Mouse (Mus musculus) neutrophil, adult 5-6 weeks (primary cell): Measurements from ENCODE around the gene Fitm2. TPM values are rescaled to one million over a fixed set of nuclear protein-coding genes. Genes with fewer than 3 reads are reported as not detected.
"Not testable (repeated sequence)": the region's sequence is repeated elsewhere in the genome, so short reads cannot be mapped to it uniquely, and the experiment has no call there.

Source experiments
- ATAC-seq: fragments of 151-379, 151-347 bp; 2 replicates; pipeline ENCODE4 v1.8.0; 2017; ENCODE audit warnings: mild to moderate bottlenecking, moderate TSS enrichment; ENCODE audit not compliant: insufficient number of reproducible peaks, poor library complexity, low FRiP score, severe bottlenecking; ENCODE audit errors: extremely low read depth
- total RNA-seq: library from RNA; stranded (forward); fragments of 200-1000 nt; gene quantifications from 2 replicates; pipeline ENCODE4 v1.2.3, GENCODE M21; 2017

Gene Fitm2
- total RNA-seq, 1 experiment from 2014 or later: 3.1 TPM

GRCm38 (mm10) chr2:163466771-163467170, 5.7 kb downstream of the Fitm2 start:
- no peak for ATAC-seq

- no peak for ATAC-seq
Measured at GRCm38 (mm10) chr2:163464562-163464961, 7.9 kb downstream of the Fitm2 start.

DNA sequence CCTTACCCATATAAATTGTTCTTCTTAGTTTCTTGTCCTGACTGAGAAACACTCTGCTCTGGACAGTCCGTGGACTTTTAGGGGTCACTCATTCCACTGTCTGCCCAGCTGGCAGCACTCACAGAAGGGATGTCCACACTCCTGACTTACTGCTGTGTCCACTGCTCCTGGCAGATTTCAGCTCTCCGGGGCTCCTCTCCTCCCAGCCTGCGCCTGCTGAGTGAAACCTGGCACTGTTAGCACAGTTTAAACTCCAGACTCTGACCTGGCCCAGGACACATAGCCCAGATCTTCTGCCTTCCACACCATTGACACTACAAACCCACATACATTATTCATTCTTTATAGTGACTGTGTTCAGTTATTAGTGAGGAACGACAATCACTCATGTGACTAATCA, 8.4 kb downstream of the Fitm2 start:
- ATAC-seq: no peak

- ATAC-seq: no peak
Measured at GRCm38 (mm10) chr2:163463251-163463769, 9.1 kb downstream of the Fitm2 start.

- ATAC-seq: no peak
Measured at GRCm38 (mm10) chr2:163462801-163463200, 9.6 kb downstream of the Fitm2 start.

DNA sequence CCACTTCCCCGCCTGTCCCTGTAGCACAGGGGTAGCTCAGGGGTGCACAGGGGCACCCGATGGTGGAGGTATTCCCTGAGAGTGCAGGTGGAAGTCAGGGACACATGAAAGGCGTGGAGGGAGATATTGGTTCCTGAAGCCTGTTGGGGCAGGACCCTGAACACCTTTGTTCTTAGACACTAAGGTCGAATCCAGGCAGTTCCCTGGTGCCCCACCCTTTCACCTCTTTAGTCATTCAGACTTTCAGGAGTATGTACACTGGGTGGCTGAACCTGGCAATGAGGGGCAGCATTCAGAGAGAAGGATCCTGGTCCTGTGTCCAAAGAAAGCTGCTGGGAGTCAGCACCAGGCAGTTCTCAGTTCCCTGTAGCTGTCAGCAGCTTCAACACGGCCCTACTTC, 10.0 kb downstream of the Fitm2 start:
- ATAC-seq: no peak

DNA sequence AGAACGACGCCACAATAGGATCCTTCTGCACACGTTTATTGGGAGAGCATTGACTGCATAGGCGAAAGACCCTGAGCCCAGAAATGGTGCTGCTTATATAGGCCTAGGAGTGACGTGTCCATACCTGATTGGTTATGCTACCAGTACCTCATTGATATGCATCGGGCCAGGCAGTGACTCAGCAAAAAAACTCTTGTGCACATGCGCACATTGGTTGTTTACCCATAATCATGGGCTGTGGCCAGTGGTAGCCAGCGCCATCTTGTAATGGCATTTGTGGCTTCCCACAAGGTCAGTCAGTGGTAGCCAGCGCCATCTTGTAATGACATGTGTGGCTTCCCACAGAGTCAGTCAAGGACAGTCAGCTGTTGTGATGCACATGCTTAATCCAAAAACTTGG, 11.1 kb downstream of the Fitm2 start:
- ATAC-seq: not testable (repeated sequence)

DNA sequence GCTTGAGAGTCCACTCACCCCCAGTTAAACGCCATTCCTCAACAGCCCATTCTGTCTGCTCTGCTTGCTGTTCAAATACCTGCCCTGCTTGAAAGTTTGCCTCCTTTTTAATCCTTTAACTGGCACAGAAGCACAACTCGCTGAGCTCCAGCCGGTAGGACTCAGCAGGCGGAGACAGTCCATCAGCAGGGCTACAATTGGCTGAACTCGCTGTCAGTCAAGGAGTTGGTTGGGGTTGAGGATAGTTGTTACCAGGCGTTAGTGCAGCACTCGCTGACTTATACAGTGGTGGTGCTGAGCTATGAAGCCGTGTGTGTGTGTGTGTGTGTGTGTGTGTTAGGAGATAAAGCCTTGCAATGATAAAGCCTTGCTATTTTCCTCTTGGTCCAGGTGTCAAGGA, 11.8 kb downstream of the Fitm2 start:
- no peak for ATAC-seq

- no peak for ATAC-seq
Measured at GRCm38 (mm10) chr2:163459380-163459779, 13.0 kb downstream of the Fitm2 start.

GRCm38 (mm10) chr2:163458539-163459265, 13.7 kb downstream of the Fitm2 start:
- no peak for ATAC-seq

GRCm38 (mm10) chr2:163453378-163453777, 19.1 kb downstream of the Fitm2 start:
- no peak for ATAC-seq

DNA sequence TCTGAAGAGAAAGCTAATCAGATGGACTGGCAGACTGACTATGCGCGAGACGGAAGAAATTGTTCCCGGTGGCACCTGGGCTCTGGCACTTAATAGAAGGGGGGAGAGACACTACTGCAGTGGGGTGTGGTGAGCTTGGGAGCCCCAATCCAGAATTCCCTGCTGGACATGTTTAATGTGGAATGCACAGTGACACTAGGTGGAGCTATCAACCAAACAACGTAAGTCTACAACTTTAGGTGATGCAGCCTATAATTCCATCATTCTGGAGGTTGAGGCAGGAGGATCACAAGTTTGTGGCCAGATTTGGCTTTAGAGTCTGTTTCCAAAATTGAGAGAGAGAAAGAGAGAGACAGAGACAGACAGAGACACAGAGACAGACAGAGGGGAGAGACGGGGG, 19.7 kb downstream of the Fitm2 start:
- ATAC-seq: no peak

DNA sequence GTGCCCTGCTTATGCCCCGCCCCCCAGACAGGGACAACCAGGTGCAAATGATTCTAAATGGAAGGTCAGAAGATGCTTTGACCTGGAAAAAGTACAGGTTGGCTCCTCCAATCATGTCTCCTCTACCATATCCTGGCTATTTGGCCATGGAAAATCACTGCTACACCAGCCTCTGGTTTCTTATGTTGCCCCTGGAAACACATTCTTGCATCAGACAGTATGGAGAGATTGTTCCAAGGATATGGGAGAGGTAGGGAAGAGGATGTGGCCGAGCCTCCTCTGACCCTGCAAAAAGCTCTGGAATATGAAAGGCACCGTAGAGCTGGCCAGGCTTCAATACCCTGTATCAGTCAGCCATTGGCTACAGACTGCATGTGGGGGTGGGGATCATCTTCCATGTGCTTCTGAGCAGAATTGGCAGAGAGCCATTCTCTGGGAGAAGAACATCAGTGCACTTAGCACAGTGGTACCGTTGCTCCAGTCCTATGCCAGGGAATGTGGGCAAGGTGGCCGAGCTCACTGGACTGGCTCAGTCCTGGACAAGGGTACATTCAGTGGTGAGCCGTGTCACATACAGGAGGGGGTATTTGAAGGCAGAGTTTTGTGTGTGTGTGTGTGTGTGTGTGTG, 21.6 kb downstream of the Fitm2 start:
- ATAC-seq: no peak

DNA sequence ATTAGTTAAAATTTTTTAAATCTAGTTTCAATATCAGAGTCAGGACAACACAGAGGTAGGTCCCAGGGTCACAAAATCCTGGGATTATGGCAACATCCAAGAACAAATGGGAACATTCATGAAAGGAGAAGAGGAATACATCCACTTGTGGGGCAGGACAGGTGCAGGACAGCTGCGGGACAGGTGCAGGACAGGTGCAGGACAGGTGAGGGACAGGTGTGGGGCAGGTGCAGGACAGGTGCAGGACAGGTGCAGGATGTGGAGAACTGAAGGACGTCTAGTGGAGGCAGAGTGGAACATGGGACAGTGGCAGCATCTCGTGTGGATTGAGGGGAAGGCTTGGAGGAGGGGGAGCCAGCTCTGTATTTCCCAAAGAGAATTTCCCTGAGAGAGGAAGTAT, 23.2 kb downstream of the Fitm2 start:
- ATAC-seq: no peak

DNA sequence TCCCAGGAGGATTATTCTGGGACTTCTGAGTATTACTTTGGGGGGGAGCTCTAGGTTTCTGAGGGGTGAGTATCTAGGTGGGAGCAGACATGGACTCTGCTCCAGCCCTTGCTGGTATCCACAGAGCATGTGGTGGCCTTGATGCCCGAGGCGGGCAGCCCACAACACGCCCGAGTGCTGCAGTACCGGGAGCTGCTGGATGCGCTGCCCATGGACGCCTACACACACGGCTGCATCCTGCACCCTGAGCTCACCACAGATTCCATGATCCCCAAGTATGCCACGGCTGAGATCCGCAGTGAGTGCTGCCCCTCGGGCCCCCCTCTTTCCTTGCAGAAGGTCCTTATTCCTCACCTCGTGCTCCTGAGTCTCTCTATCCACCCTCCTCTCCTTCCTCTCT, 25.1 kb downstream of the Fitm2 start:
- no peak for ATAC-seq

DNA sequence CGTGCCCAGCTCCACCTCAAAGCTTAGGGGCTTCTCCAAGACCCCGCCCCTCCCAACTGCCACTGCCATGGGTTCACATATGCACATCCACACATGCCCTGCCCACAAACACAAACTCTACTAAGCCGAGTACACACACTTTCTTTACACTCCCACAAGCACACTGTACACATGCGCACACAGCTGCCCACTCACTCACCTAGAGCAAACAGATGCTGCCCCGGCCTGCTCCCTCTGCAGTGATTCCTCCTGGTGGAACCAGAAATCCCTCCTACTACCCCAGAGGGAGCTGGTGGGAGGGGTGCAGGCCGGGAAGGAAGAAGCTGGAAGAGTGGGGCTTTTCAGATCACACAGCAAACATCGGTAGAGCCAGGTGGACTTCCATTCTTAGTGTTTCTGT, 28.4 kb downstream of the Fitm2 start:
- no peak for ATAC-seq

DNA sequence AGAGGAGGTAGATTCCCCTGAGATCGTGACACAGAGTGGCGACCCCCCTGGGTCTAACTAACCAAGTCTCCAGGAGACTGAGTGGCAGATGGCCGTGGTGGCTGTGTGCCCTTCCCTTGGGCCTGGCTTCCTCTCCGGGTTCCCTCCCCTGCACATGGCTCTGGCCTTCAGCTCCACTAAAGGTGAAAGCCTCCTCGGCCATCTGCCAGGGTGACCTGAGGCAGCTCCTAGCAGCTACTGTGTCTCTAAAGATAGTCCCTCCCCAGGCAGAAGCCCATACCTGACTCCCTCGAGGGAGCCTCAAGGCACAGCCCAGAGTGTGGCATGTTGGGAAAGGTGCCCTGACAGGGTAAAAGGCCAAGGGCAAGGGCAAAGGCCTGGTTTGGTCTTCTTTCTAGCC, 28.9 kb downstream of the Fitm2 start:
- no peak for ATAC-seq

DNA sequence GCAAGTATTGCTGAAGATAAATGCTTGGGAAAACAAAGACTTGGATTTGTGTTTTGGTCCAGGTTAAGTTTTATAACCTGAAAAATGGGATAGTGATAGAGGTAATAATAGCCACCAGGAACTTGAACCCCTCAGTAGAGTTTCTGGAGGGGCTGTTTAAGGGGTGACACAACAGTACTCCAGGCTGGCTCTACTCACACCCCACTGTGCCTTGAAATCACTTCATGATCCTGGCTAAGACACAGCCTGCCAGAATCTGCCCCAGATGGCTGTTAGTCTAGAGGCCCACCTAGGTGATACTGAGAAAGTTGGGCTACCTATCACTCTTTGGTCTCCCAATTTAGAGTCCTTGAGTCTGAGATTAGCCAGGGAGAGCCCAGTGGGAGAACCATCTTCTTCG, 32.9 kb downstream of the Fitm2 start:
- ATAC-seq: no peak

GRCm38 (mm10) chr2:163438619-163439451, 33.6 kb downstream of the Fitm2 start:
- no peak for ATAC-seq

DNA sequence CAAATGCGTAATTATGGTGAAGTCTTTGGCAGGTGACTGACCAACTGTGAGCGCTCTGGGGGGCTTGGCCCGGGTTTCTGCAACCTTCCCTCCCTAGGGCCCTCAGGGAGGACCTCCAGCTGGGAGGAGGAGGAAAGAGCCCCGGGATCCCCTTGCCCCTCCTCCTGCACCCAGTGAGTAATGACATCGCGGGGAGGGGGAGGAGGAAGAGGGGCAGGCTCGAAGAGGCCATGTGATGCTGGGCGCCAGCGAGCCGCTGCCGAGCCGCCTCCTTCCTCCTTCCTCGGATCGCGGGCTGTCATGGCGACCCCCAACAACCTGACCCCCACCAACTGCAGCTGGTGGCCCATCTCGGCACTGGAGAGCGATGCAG, 34.2 kb downstream of the Fitm2 start, which contains the start of gene Gdap1l1:
Gene Gdap1l1, plus strand, starts transcription at position 231 of the 373 bp plus-strand sequence.
- no peak for ATAC-seq
